Mouse (Mus musculus) liver, embryonic 16.5 days (tissue): ENCODE results near the gene Plb1. TPM values are rescaled to one million over a fixed set of nuclear protein-coding genes. Genes with fewer than 3 reads are reported as not detected.

ENCODE experiments used
- ATAC-seq: fragments of 200-750 bp; cut with Nextera tagmentation; 2 replicates; pipeline ENCODE4 v1.8.0; 2017; ENCODE audit warnings: low read depth, mild to moderate bottlenecking, moderate number of reproducible peaks, moderate library complexity
- H3K27ac ChIP-seq: fragments of 300-500 bp; sonication (generic); 2 replicates; pipeline ENCODE4 v1.5.1; 2014; ENCODE audit warnings: mild to moderate bottlenecking, low read length
- H3K27me3 ChIP-seq: fragments of 300-500 bp; sonication (generic); 2 replicates; pipeline ENCODE4 v1.6.1; 2014; ENCODE audit warnings: low read depth, low read length, mixed read lengths; ENCODE audit not compliant: control insufficient read depth, insufficient read depth
- H3K36me3 ChIP-seq: fragments of 300-500 bp; sonication (generic); 2 replicates; pipeline ENCODE4 v1.6.1; 2014; ENCODE audit warnings: mild to moderate bottlenecking; ENCODE audit not compliant: control insufficient read depth, insufficient read depth
- H3K4me1 ChIP-seq: fragments of 300-500 bp; sonication (generic); 2 replicates; pipeline ENCODE4 v1.6.1; 2014; ENCODE audit warnings: low read depth, low read length, mixed read lengths; ENCODE audit not compliant: control insufficient read depth
- H3K4me2 ChIP-seq: fragments of 300-500 bp; sonication (generic); 2 replicates; pipeline ENCODE4 v1.6.1; 2014; ENCODE audit warnings: low read depth, low read length, mixed read lengths
- H3K4me3 ChIP-seq: fragments of 300-500 bp; sonication (generic); 2 replicates; pipeline ENCODE4 v1.5.1; 2014; ENCODE audit warnings: low read depth, mild to moderate bottlenecking, low read length
- H3K9ac ChIP-seq: fragments of 300-500 bp; sonication (generic); 2 replicates; pipeline ENCODE4 v1.6.1; 2014; ENCODE audit warnings: low read depth, low read length
- H3K9me3 ChIP-seq: fragments of 300-500 bp; sonication (generic); replicated peaks from 2 replicates; pipeline ENCODE4 v1.6.1; 2016; ENCODE audit warnings: low read length; ENCODE audit not compliant: control insufficient read depth
- WGBS: fragments of 180-500 bp; shearing (Covaris S2); extraction: QIAGEN DNeasy Blood & Tissue Kit; methylation state at CpG from one replicate; pipeline ENCODE4 v1.1.7; 2014; ENCODE audit not compliant: insufficient replicate concordance; 5-methylcytosine and 5-hydroxymethylcytosine counted together
- polyA plus RNA-seq: library from polyadenylated mRNA; unstranded; fragments of >200 nt; fragmentation: Nextera tagmentation; extraction: Ambion mirVana; gene quantifications from 2 replicates; pipeline ENCODE4 v1.2.1, GENCODE M21; 2015

The Plb1 gene
- polyA plus RNA-seq, 1 experiment from 2014 or later = 0.35 TPM

- WGBS = 27% methylated on average over 4 of the region's 4 CpGs
Measured at GRCm38 (mm10) chr5:32230372-32230771, 2.1 kb upstream of the Plb1 start.

DNA sequence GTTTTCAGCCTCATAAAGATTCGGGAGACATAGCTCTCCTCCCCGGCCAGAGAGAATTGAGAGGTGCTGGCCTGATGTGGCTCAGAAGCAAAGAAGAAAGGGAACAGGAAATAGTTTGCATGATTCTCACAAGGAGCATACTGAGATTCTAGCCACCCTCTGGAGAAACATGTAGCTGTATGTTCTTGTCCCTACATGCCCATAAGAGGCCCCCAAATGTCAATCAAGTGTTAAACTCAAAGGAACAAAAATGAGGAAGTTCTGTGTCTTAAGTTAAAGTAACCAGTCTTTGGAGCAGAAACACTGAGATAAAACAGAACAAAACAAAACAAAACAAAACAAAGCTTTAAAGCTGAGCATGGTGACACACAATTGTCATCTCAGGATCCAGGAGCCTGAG lies 6.8 kb downstream of the Plb1 start:
- H3K27ac ChIP-seq = no peak overlapping the region
- no peak overlapping the region for H3K4me3 ChIP-seq
- H3K4me2 ChIP-seq = no peak overlapping the region
- H3K27me3 ChIP-seq = no peaks in the 10 kb centered on the region
- ATAC-seq = no peak
- no peaks in the 10 kb centered on the region for H3K9me3 ChIP-seq
- H3K36me3 ChIP-seq = no peaks in the 10 kb centered on the region
- H3K9ac ChIP-seq = no peak overlapping the region
- H3K4me1 ChIP-seq = no peaks in the 10 kb centered on the region
- WGBS = 41% methylated on average over 2 of the region's 2 CpGs

More at GRCm38 (mm10) chr5:32230372-32230771, 2.1 kb upstream of the Plb1 start:
- Histone ChIP-seq H3K36me3 (no peaks in the 10 kb centered on the region), H3K27ac (no peak overlapping the region), H3K9me3 (no peaks in the 10 kb centered on the region), H3K4me1 (no peaks in the 10 kb centered on the region), H3K27me3 (no peaks in the 10 kb centered on the region), H3K4me2 (no peak overlapping the region), H3K4me3 (no peak overlapping the region), H3K9ac (no peak overlapping the region)
- ATAC-seq = no peak

DNA sequence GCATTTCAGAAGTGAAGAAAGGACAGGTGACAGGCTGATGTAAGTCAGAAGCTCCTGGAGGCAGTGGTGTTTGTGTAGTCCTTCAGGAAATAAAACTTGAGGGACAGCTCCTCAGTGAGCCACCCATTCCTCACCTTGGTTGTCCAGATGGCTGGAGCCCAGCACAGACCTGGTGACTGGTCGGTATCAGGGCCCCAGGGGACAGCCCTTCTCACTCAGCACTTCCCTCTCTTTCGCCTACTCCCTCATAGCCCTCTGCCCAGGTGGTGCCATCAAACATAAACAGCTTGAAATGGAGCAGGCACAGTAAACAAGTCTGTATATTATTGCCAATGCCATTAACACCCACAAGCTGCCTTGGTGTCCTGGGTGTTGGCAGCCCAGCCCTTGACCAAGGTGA lies 8.2 kb downstream of the Plb1 start:
- H3K4me1 ChIP-seq = no peaks in the 10 kb centered on the region
- H3K4me2 ChIP-seq = no peak overlapping the region
- no peak for ATAC-seq
- H3K27me3 ChIP-seq = no peaks in the 10 kb centered on the region
- H3K9me3 ChIP-seq = no peaks in the 10 kb centered on the region
- H3K36me3 ChIP-seq = no peaks in the 10 kb centered on the region
- no peak overlapping the region for H3K9ac ChIP-seq
- no peak overlapping the region for H3K27ac ChIP-seq
- H3K4me3 ChIP-seq = no peak overlapping the region
- 44% methylated on average over 2 of the region's 2 CpGs for WGBS

DNA sequence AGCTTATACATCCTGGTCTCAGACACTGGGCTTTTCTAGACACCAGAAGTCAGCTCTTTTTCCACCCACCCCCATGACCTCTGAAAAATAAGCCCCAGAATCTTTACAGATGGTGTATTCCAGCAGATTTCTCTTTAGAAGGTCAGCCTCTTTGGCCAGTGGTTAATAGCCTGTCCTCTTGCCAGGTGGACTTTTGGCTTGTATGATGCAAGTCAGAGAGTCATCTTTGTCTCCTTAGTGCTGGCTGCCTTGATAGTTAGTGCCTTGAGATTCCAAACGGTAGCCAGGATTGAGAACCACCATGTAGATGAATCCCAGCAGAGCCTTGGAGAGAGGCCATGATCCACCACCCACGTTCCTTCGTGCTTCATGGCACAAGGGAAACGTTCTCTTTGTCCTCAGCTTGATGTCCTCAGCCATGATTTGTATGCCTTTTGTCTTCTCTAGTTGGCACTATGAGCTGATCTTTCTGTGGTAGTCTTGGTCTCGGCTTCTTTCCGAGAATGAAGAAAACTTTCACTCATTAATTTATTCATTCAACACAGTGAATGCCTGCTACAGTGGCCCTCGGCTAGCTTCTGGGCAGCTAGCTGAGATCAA lies 10.9 kb downstream of the Plb1 start:
- no peaks in the 10 kb centered on the region for H3K36me3 ChIP-seq
- WGBS = 60% methylated on average over 7 of the region's 7 CpGs
- no peak overlapping the region for H3K9ac ChIP-seq
- ATAC-seq = no peak
- no peaks in the 10 kb centered on the region for H3K27me3 ChIP-seq
- H3K4me1 ChIP-seq = no peaks in the 10 kb centered on the region
- no peak overlapping the region for H3K4me3 ChIP-seq
- H3K9me3 ChIP-seq = no peaks in the 10 kb centered on the region
- no peak overlapping the region for H3K4me2 ChIP-seq
- no peak overlapping the region for H3K27ac ChIP-seq

DNA sequence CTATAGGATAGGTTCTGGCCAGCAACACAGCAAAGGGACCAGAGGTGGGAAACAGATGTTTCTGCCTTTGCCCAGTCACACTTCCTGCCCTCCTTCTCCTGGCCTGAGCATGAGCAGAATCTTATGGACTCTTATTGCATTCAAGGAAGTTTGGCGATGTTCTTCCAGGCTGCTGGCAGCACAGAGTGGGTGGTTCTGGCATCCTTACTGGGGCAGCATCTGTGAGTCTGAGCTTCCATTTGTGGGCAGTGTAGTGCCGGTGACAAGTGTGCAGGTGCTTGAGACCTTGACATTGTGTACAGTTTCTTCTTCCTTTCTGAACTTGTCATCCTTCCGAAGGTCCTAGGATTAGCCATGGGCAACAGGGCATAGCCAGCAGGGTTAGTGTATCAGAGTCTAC lies 12.9 kb downstream of the Plb1 start:
- Histone ChIP-seq H3K4me1 (no peaks in the 10 kb centered on the region), H3K4me2 (no peak overlapping the region), H3K4me3 (no peak overlapping the region), H3K9me3 (no peaks in the 10 kb centered on the region), H3K27me3 (no peaks in the 10 kb centered on the region), H3K27ac (no peak overlapping the region), H3K9ac (no peak overlapping the region), H3K36me3 (no peaks in the 10 kb centered on the region)
- 61% methylated on average over 3 of the region's 3 CpGs for WGBS
- no peak for ATAC-seq

DNA sequence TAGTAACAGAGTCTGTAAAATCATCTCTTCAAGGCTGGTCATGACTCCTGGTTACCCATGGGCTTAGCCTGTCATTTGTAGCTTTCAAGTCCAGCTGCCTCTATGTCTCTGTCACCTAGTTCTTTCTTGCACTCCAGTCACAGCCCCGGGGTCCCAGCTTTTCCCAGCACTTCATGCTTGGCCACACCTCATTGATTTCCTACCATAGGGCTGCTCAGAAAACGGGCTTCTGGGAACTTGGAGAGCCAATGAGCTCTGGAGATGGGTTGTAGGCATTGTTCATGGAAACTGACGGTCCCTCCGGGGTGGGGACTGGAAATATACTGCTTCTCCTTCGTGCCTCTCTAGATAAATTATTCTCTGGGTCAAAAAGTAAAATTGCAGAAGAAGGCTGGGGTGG lies 28.2 kb downstream of the Plb1 start:
- ATAC-seq = no peak
- Histone ChIP-seq H3K4me3 (no peak overlapping the region), H3K4me2 (no peak overlapping the region), H3K4me1 (no peaks in the 10 kb centered on the region), H3K9ac (no peak overlapping the region), H3K9me3 (no peaks in the 10 kb centered on the region), H3K27ac (no peak overlapping the region), H3K27me3 (no peaks in the 10 kb centered on the region), H3K36me3 (no peaks in the 10 kb centered on the region)
- 47% methylated on average over 5 of the region's 5 CpGs for WGBS

- H3K9ac ChIP-seq = no peak overlapping the region
- no peak overlapping the region for H3K4me2 ChIP-seq
- no peak overlapping the region for H3K27ac ChIP-seq
- 73% methylated on average over 3 of the region's 3 CpGs for WGBS
- H3K27me3 ChIP-seq = no peaks in the 10 kb centered on the region
- H3K4me3 ChIP-seq = no peak overlapping the region
- no peaks in the 10 kb centered on the region for H3K36me3 ChIP-seq
- H3K4me1 ChIP-seq = no peaks in the 10 kb centered on the region
- ATAC-seq = no peak
- H3K9me3 ChIP-seq = no peaks in the 10 kb centered on the region
Measured at GRCm38 (mm10) chr5:32261251-32261650, 28.7 kb downstream of the Plb1 start.

- Histone ChIP-seq H3K4me3 (no peak overlapping the region), H3K4me1 (no peaks in the 10 kb centered on the region), H3K9me3 (no peaks in the 10 kb centered on the region), H3K9ac (no peak overlapping the region), H3K36me3 (no peaks in the 10 kb centered on the region), H3K4me2 (no peak overlapping the region), H3K27me3 (no peaks in the 10 kb centered on the region), H3K27ac (no peak overlapping the region)
- ATAC-seq = no peak
- WGBS = 49% methylated on average over 4 of the region's 4 CpGs
Measured at GRCm38 (mm10) chr5:32262534-32262933, 30.0 kb downstream of the Plb1 start.

GRCm38 (mm10) chr5:32272502-32272901 lies 40.0 kb downstream of the Plb1 start:
- Histone ChIP-seq H3K36me3 (no peaks in the 10 kb centered on the region), H3K9me3 (no peaks in the 10 kb centered on the region), H3K4me3 (no peak overlapping the region), H3K4me2 (no peak overlapping the region), H3K9ac (no peak overlapping the region), H3K27me3 (no peaks in the 10 kb centered on the region), H3K27ac (no peak overlapping the region), H3K4me1 (no peaks in the 10 kb centered on the region)
- 47% methylated on average over 7 of the region's 7 CpGs for WGBS
- no peak for ATAC-seq
